Mouse (Mus musculus) limb, embryonic 14.5 days (tissue): Measurements from ENCODE around the gene Nfix. TPM values are rescaled to one million over a fixed set of nuclear protein-coding genes. Genes with fewer than 3 reads are reported as not detected.

Experiments
- ATAC-seq: fragments of 200-750 bp; cut with Nextera tagmentation; 2 replicates; pipeline ENCODE4 v1.8.0; 2017; ENCODE audit warnings: low read depth, moderate number of reproducible peaks, moderate TSS enrichment; ENCODE audit not compliant: low FRiP score
- DNase-seq: peaks from one replicate; pipeline ENCODE4 v3.0.0-alpha.2; 2015; ENCODE audit warnings: low spot score
- H3K27ac ChIP-seq: fragments of 300-500 bp; sonication (generic); replicated peaks from 2 replicates; pipeline ENCODE4 v1.5.1; 2014; ENCODE audit warnings: low read depth, mild to moderate bottlenecking, low read length, moderate library complexity, mixed read lengths
- H3K27me3 ChIP-seq: fragments of 300-500 bp; sonication (generic); 2 replicates; pipeline ENCODE4 v1.6.1; 2014; ENCODE audit warnings: low read length, mixed read lengths; ENCODE audit not compliant: control insufficient read depth, insufficient read depth
- H3K36me3 ChIP-seq: fragments of 300-500 bp; sonication (generic); 2 replicates; pipeline ENCODE4 v1.6.1; 2014; ENCODE audit warnings: mild to moderate bottlenecking, low read length, moderate library complexity, mixed read lengths; ENCODE audit not compliant: control insufficient read depth, insufficient read depth
- H3K4me1 ChIP-seq: fragments of 300-500 bp; sonication (generic); 2 replicates; pipeline ENCODE4 v1.6.1; 2014; ENCODE audit warnings: antibody characterized with exemption, low read length, mixed read lengths; ENCODE audit not compliant: control insufficient read depth, insufficient read depth
- H3K4me2 ChIP-seq: fragments of 300-500 bp; sonication (generic); replicated peaks from 2 replicates; pipeline ENCODE4 v1.6.1; 2014; ENCODE audit warnings: low read depth, mild to moderate bottlenecking, low read length, moderate library complexity; ENCODE audit not compliant: severe bottlenecking
- H3K4me3 ChIP-seq: fragments of 300-500 bp; sonication (generic); replicated peaks from 2 replicates; pipeline ENCODE4 v1.5.1; 2014; ENCODE audit warnings: low read length
- H3K9ac ChIP-seq: fragments of 300-500 bp; sonication (generic); 2 replicates; pipeline ENCODE4 v1.6.1; 2014; ENCODE audit warnings: mild to moderate bottlenecking, low read depth, low read length, moderate library complexity; ENCODE audit not compliant: severe bottlenecking
- H3K9me3 ChIP-seq: fragments of 300-500 bp; sonication (generic); 2 replicates; pipeline ENCODE4 v1.6.1; 2016; ENCODE audit warnings: low read length; ENCODE audit not compliant: control insufficient read depth
- POLR2A ChIP-seq: fragments of 200-500 bp; IDR thresholded peaks from 2 replicates; pipeline ENCODE4 v1.8.0; 2012; ENCODE audit warnings: inconsistent platforms, mild to moderate bottlenecking, moderate library complexity, borderline replicate concordance; ENCODE audit not compliant: insufficient read depth, insufficient read length; ENCODE audit errors: extremely low read depth
- WGBS: fragments of 180-500 bp; shearing (Covaris S2); extraction: QIAGEN DNeasy Blood & Tissue Kit; methylation state at CpG from one replicate; pipeline ENCODE4 v1.1.7; 2014; 5-methylcytosine and 5-hydroxymethylcytosine counted together
- polyA plus RNA-seq, 2 experiments: library from polyadenylated mRNA; depleted of rRNA in 1 of 2; stranded (reverse) in 1 of 2; unstranded in 1 of 2; fragments of >200 nt; fragmentation: Nextera tagmentation in 1 of 2; extraction: Ambion mirVana in 1 of 2; gene quantifications; 2 replicates each; pipeline versions ENCODE4 v1.2.1 to v1.2.3; 2012 to 2014

Gene Nfix
- polyA plus RNA-seq, 2 experiments = 81.2 to 100 TPM

DNA sequence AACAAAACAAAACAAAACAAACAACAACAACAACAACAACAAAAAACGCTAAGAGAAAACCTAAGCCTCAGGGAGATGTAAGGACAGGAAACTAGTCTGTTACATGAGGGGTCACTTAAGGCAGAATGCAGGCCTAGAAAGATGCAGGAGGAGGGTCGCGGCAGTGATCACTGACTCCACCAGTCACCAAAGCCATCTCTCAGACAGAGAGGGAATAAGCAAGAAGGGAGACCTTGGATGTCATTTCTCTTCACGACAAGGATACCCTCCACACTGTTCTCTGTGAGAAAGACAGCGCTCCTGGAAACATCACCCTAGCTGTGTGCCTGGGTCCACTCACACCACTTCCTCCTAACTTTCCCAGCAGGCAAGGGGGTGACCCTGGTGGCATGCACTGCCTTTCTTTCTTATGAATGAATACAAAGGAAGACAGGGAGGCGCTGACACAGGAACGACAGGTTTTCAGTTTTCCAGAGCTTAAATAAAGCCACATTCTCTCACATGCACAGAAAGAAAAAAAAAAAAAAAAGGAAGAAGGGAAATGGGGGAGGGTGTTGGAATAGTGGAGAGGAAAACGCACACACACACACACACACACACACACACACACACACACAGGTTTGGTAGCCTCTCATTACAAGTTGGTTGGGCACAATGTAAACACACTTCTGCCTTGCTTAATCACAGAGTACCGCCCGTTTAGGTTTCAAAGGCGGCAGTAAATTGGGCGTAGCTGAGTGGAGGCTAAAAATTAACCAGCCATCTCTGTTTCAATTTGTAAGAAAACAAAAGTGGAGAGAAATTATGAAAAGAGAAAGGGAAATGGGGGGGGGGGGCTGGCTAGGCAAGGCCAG is 29.8 kb downstream of the Nfix start:
- Histone ChIP-seq H3K4me2 (peak overlapping the region; percentile 69), H3K9me3 (no peaks in the 10 kb centered on the region), H3K9ac (peak overlapping the region; percentile 13; the same call in 1 of the 2 replicates), H3K27ac (no peak overlapping the region), H3K27me3 (no peaks in the 10 kb centered on the region), H3K4me1 (peaks cover 54% of the 10 kb centered on the region), H3K36me3 (peaks cover 55% of the 10 kb centered on the region), H3K4me3 (peak overlapping the region; percentile 19; the same call in 1 of the 2 replicates)
- no peak for TF ChIP-seq POLR2A
- no peak for DNase-seq
- ATAC-seq = no peak
- 41% methylated on average over 12 of the region's 12 CpGs for WGBS

DNA sequence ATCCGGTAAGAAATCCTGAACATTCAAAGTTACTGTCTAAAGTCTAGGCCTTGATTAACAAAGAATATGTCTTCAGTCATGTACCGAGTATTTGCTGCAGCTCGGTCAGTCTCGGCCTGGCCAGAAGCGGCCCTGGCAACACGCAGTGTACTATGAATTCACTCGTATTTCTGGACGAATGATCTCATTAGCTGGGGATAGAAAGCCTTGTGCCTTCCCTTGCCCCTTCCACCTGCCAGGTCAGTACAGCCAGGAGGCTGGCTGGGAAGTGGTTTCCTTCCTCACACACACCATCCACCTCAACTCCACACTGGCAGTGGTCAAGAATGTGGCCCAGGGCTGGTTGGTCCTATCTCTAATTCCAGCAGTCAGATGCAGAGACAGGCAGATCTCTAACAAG is 30.8 kb downstream of the Nfix start:
- Histone ChIP-seq H3K9me3 (no peaks in the 10 kb centered on the region), H3K27ac (no peak overlapping the region), H3K4me1 (peaks cover 53% of the 10 kb centered on the region), H3K27me3 (no peaks in the 10 kb centered on the region), H3K4me3 (no peak overlapping the region), H3K36me3 (peaks cover 61% of the 10 kb centered on the region), H3K9ac (no peak overlapping the region), H3K4me2 (no peak overlapping the region)
- WGBS = 85% methylated on average over 8 of the region's 8 CpGs
- no peak for ATAC-seq
- DNase-seq = no peak
- no peak for TF ChIP-seq POLR2A

DNA sequence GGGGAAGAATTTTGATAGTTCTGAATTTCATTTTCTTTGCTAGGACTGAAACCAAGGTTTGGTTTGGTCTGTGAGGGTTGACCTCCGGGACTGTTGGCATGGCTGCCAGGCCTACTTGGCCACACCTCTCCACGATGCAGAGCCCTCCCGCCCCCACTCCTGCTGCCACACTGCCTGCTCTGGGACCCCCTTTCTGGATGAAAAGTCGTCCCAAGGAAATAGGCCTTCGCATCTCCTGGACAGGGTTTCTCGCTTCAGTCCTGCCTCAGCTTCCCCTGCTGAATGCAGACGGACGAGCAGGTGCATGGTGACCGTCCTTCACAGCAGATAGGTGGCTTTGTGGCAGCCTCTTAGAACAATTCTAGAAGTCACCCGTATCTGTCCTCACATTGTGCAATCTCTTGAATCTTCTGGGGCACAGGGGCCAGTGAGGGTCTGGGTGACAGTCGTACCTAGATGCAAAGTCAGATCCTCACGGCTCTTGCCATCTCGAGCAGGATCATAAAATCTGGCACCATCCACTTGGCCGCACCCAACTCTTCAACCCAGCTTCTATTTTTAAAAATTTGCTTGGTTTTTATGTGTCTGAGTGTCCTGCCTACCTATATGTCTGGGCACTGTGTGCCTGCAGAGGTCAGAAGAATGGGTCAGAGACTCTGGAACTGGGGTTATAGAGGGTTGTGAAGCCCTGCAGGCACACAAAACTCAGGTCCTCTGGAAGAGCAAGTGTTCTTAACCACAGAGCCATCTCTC is 31.6 kb downstream of the Nfix start:
- Histone ChIP-seq H3K4me1 (peaks cover 53% of the 10 kb centered on the region), H3K4me3 (no peak overlapping the region), H3K9me3 (no peaks in the 10 kb centered on the region), H3K36me3 (peaks cover 66% of the 10 kb centered on the region), H3K27me3 (no peaks in the 10 kb centered on the region), H3K9ac (no peak overlapping the region), H3K4me2 (no peak overlapping the region), H3K27ac (no peak overlapping the region)
- DNase-seq = no peak
- WGBS = 92% methylated on average over 14 of the region's 14 CpGs
- ATAC-seq = no peak
- no peak for TF ChIP-seq POLR2A

DNA sequence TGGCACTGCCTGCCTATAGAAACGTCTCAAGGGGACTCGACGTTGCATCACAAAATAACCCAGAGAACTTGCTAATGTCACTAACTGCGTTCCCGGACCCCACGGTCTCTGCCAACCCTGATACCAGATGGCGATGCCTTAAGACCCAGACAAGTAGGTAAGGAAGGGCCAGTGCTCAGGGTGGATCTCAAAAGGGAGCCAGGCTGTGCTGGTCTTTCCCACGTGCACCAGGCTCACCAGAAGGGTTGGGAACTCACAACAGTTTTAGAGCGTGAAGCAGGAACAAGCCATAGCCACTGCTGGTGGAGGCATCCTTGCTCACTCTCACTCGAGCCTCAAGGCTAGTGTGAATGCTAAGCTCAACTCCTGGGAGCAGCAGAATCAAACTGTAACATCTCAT is 32.9 kb downstream of the Nfix start:
- H3K9ac ChIP-seq = no peak overlapping the region
- H3K4me3 ChIP-seq = no peak overlapping the region
- H3K9me3 ChIP-seq = no peaks in the 10 kb centered on the region
- peaks cover 79% of the 10 kb centered on the region for H3K36me3 ChIP-seq
- TF ChIP-seq POLR2A = no peak
- no peak overlapping the region for H3K4me2 ChIP-seq
- WGBS = 78% methylated on average over 10 of the region's 10 CpGs
- DNase-seq (no peak), ATAC-seq (no peak)
- H3K27me3 ChIP-seq = no peaks in the 10 kb centered on the region
- H3K27ac ChIP-seq = no peak overlapping the region
- peaks cover 46% of the 10 kb centered on the region for H3K4me1 ChIP-seq

DNA sequence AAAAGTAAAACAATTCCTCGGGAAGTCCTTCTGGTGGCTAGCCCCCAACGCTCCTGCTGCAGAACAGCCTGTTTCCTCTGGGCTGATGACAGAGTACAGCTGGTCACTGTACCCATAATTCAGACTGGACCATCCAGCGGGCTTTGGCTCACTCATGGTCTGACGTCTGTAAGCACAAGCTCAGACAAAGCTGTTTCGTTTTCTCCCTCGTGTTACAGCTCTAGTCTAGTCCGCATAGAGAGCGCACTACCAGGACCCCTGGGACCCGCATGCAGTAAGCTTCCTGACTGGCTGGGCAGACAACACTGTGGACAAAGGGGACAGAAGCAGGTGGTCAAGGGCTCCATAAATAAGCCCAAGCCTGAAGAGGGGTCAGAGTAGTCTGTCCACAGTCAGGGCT is 33.7 kb downstream of the Nfix start:
- Histone ChIP-seq H3K27ac (0 out of 2 replicates have a peak overlapping the region, but pooled peaks have one; percentile 10), H3K36me3 (peaks cover 79% of the 10 kb centered on the region), H3K4me3 (no peak overlapping the region), H3K4me2 (no peak overlapping the region), H3K9me3 (no peaks in the 10 kb centered on the region), H3K4me1 (peaks cover 47% of the 10 kb centered on the region), H3K9ac (no peak overlapping the region), H3K27me3 (no peaks in the 10 kb centered on the region)
- ATAC-seq = no peak
- DNase-seq = no peak
- WGBS = 64% methylated on average over 9 of the region's 9 CpGs
- no peak for TF ChIP-seq POLR2A
